Mouse (Mus musculus) testis, adult 2 months (tissue): ENCODE data around the gene Rad51b. TPM values are rescaled to one million over a fixed set of nuclear protein-coding genes. Genes with fewer than 3 reads are reported as not detected.

Experiments used
- H3K27ac ChIP-seq: fragments of 200-500 bp; 2 replicates; pipeline ENCODE4 v1.5.1; 2012; ENCODE audit warnings: low read depth, low read length; ENCODE audit not compliant: control insufficient read depth, insufficient read depth
- H3K27me3 ChIP-seq: fragments of 200-500 bp; 2 replicates; pipeline ENCODE4 v1.6.1; 2012; ENCODE audit warnings: mild to moderate bottlenecking, low read length, moderate library complexity; ENCODE audit not compliant: control insufficient read depth, insufficient read depth
- H3K36me3 ChIP-seq: fragments of 200-500 bp; 2 replicates; pipeline ENCODE4 v1.6.1; 2012; ENCODE audit warnings: mild to moderate bottlenecking, low read length; ENCODE audit not compliant: control insufficient read depth, insufficient read depth
- H3K4me1 ChIP-seq: fragments of 200-500 bp; 2 replicates; pipeline ENCODE4 v1.6.1; 2012; ENCODE audit warnings: low read length; ENCODE audit not compliant: control insufficient read depth, insufficient read depth
- H3K4me3 ChIP-seq: fragments of 200-500 bp; 2 replicates; pipeline ENCODE4 v1.5.1; 2012; ENCODE audit warnings: low read depth, mild to moderate bottlenecking, low read length, moderate library complexity, mixed read lengths; ENCODE audit not compliant: control insufficient read depth
- CTCF ChIP-seq: fragments of 200-500 bp; IDR thresholded peaks from 2 replicates; pipeline ENCODE4 v1.5.1; 2012; ENCODE audit warnings: low read depth, mild to moderate bottlenecking, inconsistent platforms, low read length, moderate library complexity; ENCODE audit not compliant: control insufficient read depth, insufficient read depth, insufficient replicate concordance
- POLR2A ChIP-seq: fragments of 200-500 bp; IDR thresholded peaks from 2 replicates; pipeline ENCODE4 v1.6.1; 2012; ENCODE audit warnings: low read depth, mild to moderate bottlenecking, inconsistent platforms, low read length, moderate library complexity; ENCODE audit not compliant: control insufficient read depth
- polyA plus RNA-seq: library from polyadenylated mRNA; depleted of rRNA; stranded (reverse); fragments of >200 nt; gene quantifications from 2 replicates; pipeline ENCODE4 v1.2.3, GENCODE M21; 2012

Gene Rad51b
- polyA plus RNA-seq, 1 experiment, result 2.7 TPM

GRCm38 (mm10) chr12:79814312-79815091, 517.4 kb downstream of the Rad51b start:
- Histone ChIP-seq H3K36me3 (no peaks in the 10 kb centered on the region), H3K4me3 (no peak overlapping the region), H3K27ac (no peak overlapping the region), H3K4me1 (no peaks in the 10 kb centered on the region), H3K27me3 (no peaks in the 10 kb centered on the region)
- TF ChIP-seq CTCF, result no peak
- TF ChIP-seq POLR2A, result no peak

GRCm38 (mm10) chr12:79816241-79816640, 519.2 kb downstream of the Rad51b start:
- no peak overlapping the region for H3K27ac ChIP-seq
- no peaks in the 10 kb centered on the region for H3K4me1 ChIP-seq
- H3K27me3 ChIP-seq, result no peaks in the 10 kb centered on the region
- no peak overlapping the region for H3K4me3 ChIP-seq
- H3K36me3 ChIP-seq, result no peaks in the 10 kb centered on the region
- TF ChIP-seq POLR2A (no peak), CTCF (no peak)

- no peak overlapping the region for H3K4me3 ChIP-seq
- no peak overlapping the region for H3K27ac ChIP-seq
- no peak for TF ChIP-seq CTCF
- TF ChIP-seq POLR2A, result no peak
Observed at GRCm38 (mm10) chr12:79820228-79820958, 523.3 kb downstream of the Rad51b start.

GRCm38 (mm10) chr12:79821901-79822300, 524.8 kb downstream of the Rad51b start:
- Histone ChIP-seq H3K36me3 (no peaks in the 10 kb centered on the region), H3K27ac (no peak overlapping the region), H3K4me1 (no peaks in the 10 kb centered on the region), H3K4me3 (no peak overlapping the region), H3K27me3 (no peaks in the 10 kb centered on the region)
- TF ChIP-seq CTCF (no peak), POLR2A (no peak)

More at GRCm38 (mm10) chr12:79820228-79820958, 523.3 kb downstream of the Rad51b start:
- no peaks in the 10 kb centered on the region for H3K27me3 ChIP-seq
- H3K4me1 ChIP-seq, result no peaks in the 10 kb centered on the region
- H3K36me3 ChIP-seq, result no peaks in the 10 kb centered on the region

GRCm38 (mm10) chr12:79822401-79822800, 525.3 kb downstream of the Rad51b start:
- Histone ChIP-seq H3K27ac (no peak overlapping the region), H3K4me1 (no peaks in the 10 kb centered on the region), H3K27me3 (no peaks in the 10 kb centered on the region), H3K4me3 (no peak overlapping the region), H3K36me3 (no peaks in the 10 kb centered on the region)
- no peak for TF ChIP-seq POLR2A
- TF ChIP-seq CTCF, result no peak

- Histone ChIP-seq H3K4me3 (no peak overlapping the region), H3K36me3 (no peaks in the 10 kb centered on the region), H3K27me3 (no peaks in the 10 kb centered on the region), H3K4me1 (no peaks in the 10 kb centered on the region), H3K27ac (no peak overlapping the region)
- TF ChIP-seq POLR2A (no peak), CTCF (no peak)
Observed at GRCm38 (mm10) chr12:79825922-79826321, 528.8 kb downstream of the Rad51b start.

- H3K4me3 ChIP-seq, result no peak overlapping the region
- no peak overlapping the region for H3K27ac ChIP-seq
- no peaks in the 10 kb centered on the region for H3K4me1 ChIP-seq
- no peaks in the 10 kb centered on the region for H3K27me3 ChIP-seq
- H3K36me3 ChIP-seq, result no peaks in the 10 kb centered on the region
- TF ChIP-seq POLR2A (no peak), CTCF (no peak)
Observed at GRCm38 (mm10) chr12:79827233-79827692, 530.2 kb downstream of the Rad51b start.
